Mouse (Mus musculus): ENCODE data around the gene Tgfbrap1. TPM values are rescaled to one million over a fixed set of nuclear protein-coding genes. Genes with fewer than 3 reads are reported as not detected.
"Not testable (repeated sequence)": the region's sequence is repeated elsewhere in the genome, so short reads cannot be mapped to it uniquely, and the experiment has no call there.

Tgfbrap1 gene
- polyA plus RNA-seq, 1 experiment: 37.8 TPM

DNA sequence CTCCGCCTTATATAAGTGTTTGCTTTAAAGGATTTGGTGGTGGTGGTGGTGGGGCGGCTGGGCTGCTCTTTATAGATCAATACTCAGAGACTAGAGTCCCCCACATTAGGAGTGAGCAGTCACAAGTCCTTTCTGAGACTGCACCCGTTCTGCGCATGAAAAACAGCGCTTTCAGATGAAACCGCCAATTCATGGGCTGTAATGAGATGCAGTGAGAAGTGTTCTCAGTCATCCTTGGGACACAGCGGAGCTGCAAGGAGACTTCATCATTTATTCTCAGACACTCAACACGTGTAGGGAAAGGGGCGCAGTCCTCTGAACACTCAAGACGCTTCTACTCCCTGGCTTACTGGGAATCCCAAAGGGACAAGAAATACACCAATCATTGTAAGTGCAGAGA, 50.6 kb downstream of the Tgfbrap1 start:
- WGBS: 84% methylated on average over 10 of the region's 10 CpGs
- DNase-seq: no peak
- Histone ChIP-seq H3K4me3 (replicated peaks; ENCODE audit: insufficient read depth, low read depth, low read length) (no peak overlapping the region), H3K27ac (ENCODE audit: insufficient read depth, low read length) (no peak overlapping the region; the same call in 1 of the 2 replicates), H3K27me3 (ENCODE audit: control insufficient read depth, insufficient read depth, low read length) (no peaks in the 10 kb centered on the region), H3K4me1 (ENCODE audit: control insufficient read depth, insufficient read depth, low read length) (no peaks in the 10 kb centered on the region)
- no peak for TF ChIP-seq POLR2A (IDR thresholded peaks at IDR 0.05; ENCODE audit: borderline replicate concordance, insufficient read depth, low read length)
- no peak for TF ChIP-seq CTCF (IDR thresholded peaks at IDR 0.05; ENCODE audit: borderline replicate concordance, insufficient read depth, low read depth, low read length)

DNA sequence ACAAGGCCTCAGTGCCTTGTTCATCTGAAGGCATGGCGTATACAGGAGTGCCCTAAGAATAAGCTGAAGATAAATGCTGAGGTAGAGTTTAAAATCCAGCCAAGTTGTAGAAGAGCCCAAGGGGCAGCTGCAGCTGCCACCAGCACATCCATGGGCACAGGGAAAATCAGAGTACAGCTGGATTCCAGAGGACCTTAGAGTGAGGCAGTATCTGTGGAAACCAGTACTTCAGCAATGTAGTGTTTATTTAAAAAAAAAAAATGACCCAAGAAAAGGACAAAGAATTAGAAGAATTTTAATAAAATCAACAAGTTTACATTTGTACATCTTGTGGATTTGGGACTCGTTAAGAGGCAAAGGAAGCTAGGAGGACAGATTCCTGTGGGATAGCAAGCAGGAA, 51.4 kb downstream of the Tgfbrap1 start:
- no peak for DNase-seq
- Histone ChIP-seq H3K4me3 (replicated peaks; ENCODE audit: insufficient read depth, low read depth, low read length) (no peak overlapping the region), H3K27ac (ENCODE audit: insufficient read depth, low read length) (no peak overlapping the region), H3K4me1 (ENCODE audit: control insufficient read depth, insufficient read depth, low read length) (no peaks in the 10 kb centered on the region), H3K27me3 (ENCODE audit: control insufficient read depth, insufficient read depth, low read length) (no peaks in the 10 kb centered on the region)
- 88% methylated on average over 2 of the region's 2 CpGs for WGBS
- no peak for TF ChIP-seq POLR2A (IDR thresholded peaks at IDR 0.05; ENCODE audit: borderline replicate concordance, insufficient read depth, low read length)
- TF ChIP-seq CTCF (IDR thresholded peaks at IDR 0.05; ENCODE audit: borderline replicate concordance, insufficient read depth, low read depth, low read length): no peak

DNA sequence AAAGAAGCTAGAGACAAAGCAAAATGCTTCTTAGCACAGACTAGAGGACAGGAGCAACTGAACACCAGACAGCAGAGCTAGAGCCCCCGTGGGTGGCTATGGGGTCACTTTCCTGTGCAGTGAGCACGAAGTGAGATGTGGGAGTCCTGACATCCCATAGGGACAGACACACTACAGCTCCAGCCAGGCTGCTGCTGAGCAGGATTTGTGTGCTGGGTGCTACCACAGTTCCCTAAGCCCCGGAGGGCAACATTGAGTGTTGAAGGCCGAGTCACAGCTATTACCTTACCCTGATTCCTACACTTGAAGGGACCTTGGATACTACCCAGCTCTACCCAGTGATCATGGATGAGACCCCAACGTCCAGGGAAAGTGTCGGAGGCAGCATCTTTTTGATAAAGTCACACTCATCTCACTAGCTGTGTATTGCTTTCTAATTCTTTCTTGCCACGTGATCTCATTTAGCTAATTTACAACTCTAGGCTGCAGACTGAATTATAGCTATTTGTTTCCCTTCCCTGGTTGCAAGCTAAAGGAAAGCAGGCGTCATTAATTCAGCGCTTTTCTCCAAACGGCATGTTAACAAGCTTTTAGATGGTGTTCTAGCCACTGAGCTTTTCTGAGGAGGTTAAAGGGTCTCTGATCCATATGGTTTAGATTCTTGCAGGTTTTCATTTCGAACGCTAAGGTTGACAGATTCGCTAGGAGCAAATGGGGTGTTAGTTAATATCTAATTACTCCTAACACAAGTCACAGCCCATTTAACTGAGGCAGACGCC, 53.0 kb downstream of the Tgfbrap1 start:
- no peaks in the 10 kb centered on the region for H3K27me3 ChIP-seq (ENCODE audit: control insufficient read depth, insufficient read depth, low read length)
- WGBS: 81% methylated on average over 14 of the region's 14 CpGs
- no peak overlapping the region for H3K27ac ChIP-seq (ENCODE audit: insufficient read depth, low read length)
- H3K4me3 ChIP-seq (replicated peaks; ENCODE audit: insufficient read depth, low read depth, low read length): no peak overlapping the region
- no peak for DNase-seq
- TF ChIP-seq CTCF (IDR thresholded peaks at IDR 0.05; ENCODE audit: borderline replicate concordance, insufficient read depth, low read depth, low read length) (no peak), POLR2A (IDR thresholded peaks at IDR 0.05; ENCODE audit: borderline replicate concordance, insufficient read depth, low read length) (no peak)
- H3K4me1 ChIP-seq (ENCODE audit: control insufficient read depth, insufficient read depth, low read length): no peaks in the 10 kb centered on the region

DNA sequence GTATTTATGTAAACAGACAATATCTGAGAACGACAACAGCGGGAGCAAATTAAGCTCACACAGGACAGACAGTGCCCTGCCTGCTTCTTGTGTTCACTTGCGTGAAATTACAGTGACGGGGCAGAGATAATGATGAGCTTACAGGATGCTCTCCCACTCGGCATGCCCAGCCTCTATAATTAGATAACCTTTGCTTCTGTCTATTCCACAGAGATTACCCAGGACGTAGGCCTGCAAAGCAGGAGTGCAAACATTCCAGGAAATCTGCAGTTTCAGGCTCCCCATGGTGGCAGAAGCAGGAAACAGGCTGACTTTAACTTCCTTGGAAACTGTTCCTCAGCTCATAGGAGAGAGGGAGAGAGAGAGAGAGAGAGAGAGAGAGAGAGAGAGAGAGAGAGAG, 56.2 kb downstream of the Tgfbrap1 start:
- H3K4me3 ChIP-seq (replicated peaks; ENCODE audit: insufficient read depth, low read depth, low read length): no peak overlapping the region
- no peaks in the 10 kb centered on the region for H3K27me3 ChIP-seq (ENCODE audit: control insufficient read depth, insufficient read depth, low read length)
- H3K27ac ChIP-seq (ENCODE audit: insufficient read depth, low read length): no peak overlapping the region
- 53% methylated on average over 6 of the region's 6 CpGs for WGBS
- DNase-seq: no peak
- TF ChIP-seq POLR2A (IDR thresholded peaks at IDR 0.05; ENCODE audit: borderline replicate concordance, insufficient read depth, low read length): no peak
- H3K4me1 ChIP-seq (ENCODE audit: control insufficient read depth, insufficient read depth, low read length): no peaks in the 10 kb centered on the region

DNA sequence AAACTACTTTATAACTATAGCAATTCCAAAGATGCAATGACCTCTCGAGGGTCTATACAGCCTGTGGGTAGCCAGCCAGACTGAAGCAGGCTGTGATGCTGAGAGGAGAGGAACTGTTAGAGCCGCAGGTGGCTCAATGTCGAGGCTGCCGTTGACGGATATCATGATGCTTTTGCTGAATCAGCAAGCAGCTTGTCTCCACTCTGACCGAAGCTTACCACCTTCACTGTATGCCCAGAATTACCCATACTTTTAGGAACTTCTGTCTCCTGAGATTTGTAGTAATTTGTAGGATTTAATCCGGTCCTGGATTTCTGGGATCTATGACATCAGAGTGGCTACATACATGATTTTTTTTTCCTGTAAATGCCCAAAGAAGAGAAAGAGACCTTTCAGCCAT, 62.4 kb downstream of the Tgfbrap1 start:
- H3K27me3 ChIP-seq (ENCODE audit: control insufficient read depth, insufficient read depth, low read length): no peaks in the 10 kb centered on the region
- no peaks in the 10 kb centered on the region for H3K4me1 ChIP-seq (ENCODE audit: control insufficient read depth, insufficient read depth, low read length)

DNA sequence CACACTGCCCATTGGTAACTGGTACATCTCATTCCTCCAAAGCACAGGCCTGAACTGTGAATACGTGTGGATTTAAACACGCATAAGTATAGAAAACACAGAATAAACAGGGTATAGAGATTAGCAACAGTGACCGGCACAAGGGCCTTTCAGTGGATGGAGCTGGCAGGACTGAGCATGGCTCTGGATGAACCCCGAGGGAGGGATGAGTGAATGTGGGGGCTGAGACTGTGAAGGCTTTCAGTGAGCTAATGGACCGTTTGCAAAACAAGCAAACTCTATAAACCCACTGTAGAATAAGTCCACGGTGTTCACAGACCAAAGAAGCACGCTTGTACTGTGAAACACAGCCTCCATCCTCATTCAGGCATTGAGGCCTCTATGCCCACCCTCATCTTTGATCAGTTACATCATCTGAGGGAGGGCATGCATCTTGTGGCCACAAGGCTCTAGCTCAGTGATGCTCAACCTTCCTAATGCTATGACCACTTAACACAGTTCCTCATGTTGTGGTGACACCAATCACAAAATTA, 83.2 kb downstream of the Tgfbrap1 start:
- not testable (repeated sequence) for H3K4me3 ChIP-seq (replicated peaks; ENCODE audit: insufficient read depth, low read depth, low read length); H3K27me3 ChIP-seq (ENCODE audit: control insufficient read depth, insufficient read depth, low read length); DNase-seq; H3K27ac ChIP-seq (ENCODE audit: insufficient read depth, low read length); H3K4me1 ChIP-seq (ENCODE audit: control insufficient read depth, insufficient read depth, low read length)
- WGBS: 88% methylated on average over 7 of the region's 7 CpGs

More for the DNA sequence above, 62.4 kb downstream of the Tgfbrap1 start:
- no peak for DNase-seq
- Histone ChIP-seq H3K4me3 (replicated peaks; ENCODE audit: insufficient read depth, low read depth, low read length) (no peak overlapping the region), H3K27ac (ENCODE audit: insufficient read depth, low read length) (no peak overlapping the region)
- 83% methylated on average over 7 of the region's 7 CpGs for WGBS
- TF ChIP-seq CTCF (IDR thresholded peaks at IDR 0.05; ENCODE audit: borderline replicate concordance, insufficient read depth, low read depth, low read length) (no peak), POLR2A (IDR thresholded peaks at IDR 0.05; ENCODE audit: borderline replicate concordance, insufficient read depth, low read length) (no peak)

DNA sequence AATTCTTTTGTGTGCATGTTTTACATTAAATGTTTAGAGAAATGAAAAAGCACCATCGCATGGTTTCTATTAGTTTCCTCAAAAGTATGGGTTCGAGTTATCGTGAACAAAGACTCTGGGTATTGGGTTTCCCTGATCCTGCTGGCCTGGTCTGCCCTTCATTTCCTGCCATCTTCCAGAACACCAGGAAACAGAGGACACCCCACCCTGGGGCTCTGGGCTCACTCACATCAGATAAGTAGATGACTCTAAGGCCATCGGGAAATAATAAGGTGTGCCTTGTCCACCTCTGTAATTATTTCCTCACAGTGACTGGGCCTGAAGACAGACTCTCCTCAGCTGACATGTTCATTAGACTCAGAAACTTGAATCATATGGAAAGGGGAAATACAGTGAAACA, 88.0 kb downstream of the Tgfbrap1 start:
- no peaks in the 10 kb centered on the region for H3K4me1 ChIP-seq (ENCODE audit: control insufficient read depth, insufficient read depth, low read length)
- DNase-seq: no peak
- no peak overlapping the region for H3K27ac ChIP-seq (ENCODE audit: insufficient read depth, low read length)
- WGBS: 95% methylated on average over 4 of the region's 4 CpGs
- no peak overlapping the region for H3K4me3 ChIP-seq (replicated peaks; ENCODE audit: insufficient read depth, low read depth, low read length)
- TF ChIP-seq POLR2A (IDR thresholded peaks at IDR 0.05; ENCODE audit: borderline replicate concordance, insufficient read depth, low read length): no peak
- TF ChIP-seq CTCF (IDR thresholded peaks at IDR 0.05; ENCODE audit: borderline replicate concordance, insufficient read depth, low read depth, low read length): no peak
- no peaks in the 10 kb centered on the region for H3K27me3 ChIP-seq (ENCODE audit: control insufficient read depth, insufficient read depth, low read length)

DNA sequence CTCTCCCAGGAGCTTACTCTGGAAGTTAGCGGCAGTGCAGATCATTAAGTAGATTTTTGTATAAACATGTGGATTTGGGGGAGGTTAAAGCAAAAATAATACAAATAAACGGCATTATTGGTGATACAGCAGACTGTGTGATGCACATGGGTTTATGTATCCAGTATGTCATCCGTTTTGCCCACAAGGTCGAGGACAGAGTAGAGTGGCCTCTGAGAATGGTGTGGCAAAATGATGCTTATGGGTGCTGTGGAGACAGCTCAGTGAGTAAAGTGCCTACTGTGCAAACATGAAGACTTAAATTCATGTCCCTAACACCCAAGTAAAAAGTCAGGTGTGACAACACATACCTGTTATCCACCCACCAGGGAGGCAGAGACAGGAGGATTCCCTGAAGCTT, 91.9 kb downstream of the Tgfbrap1 start:
- WGBS: 51% methylated on average over 4 of the region's 4 CpGs
- no peak for DNase-seq
- Histone ChIP-seq H3K27me3 (ENCODE audit: control insufficient read depth, insufficient read depth, low read length) (no peaks in the 10 kb centered on the region), H3K4me1 (ENCODE audit: control insufficient read depth, insufficient read depth, low read length) (no peaks in the 10 kb centered on the region), H3K4me3 (replicated peaks; ENCODE audit: insufficient read depth, low read depth, low read length) (no peak overlapping the region), H3K27ac (ENCODE audit: insufficient read depth, low read length) (no peak overlapping the region)
- TF ChIP-seq POLR2A (IDR thresholded peaks at IDR 0.05; ENCODE audit: borderline replicate concordance, insufficient read depth, low read length) (no peak), CTCF (IDR thresholded peaks at IDR 0.05; ENCODE audit: borderline replicate concordance, insufficient read depth, low read depth, low read length) (no peak)
